Mouse (Mus musculus): ENCODE measurements around the gene Gm17268.

DNA sequence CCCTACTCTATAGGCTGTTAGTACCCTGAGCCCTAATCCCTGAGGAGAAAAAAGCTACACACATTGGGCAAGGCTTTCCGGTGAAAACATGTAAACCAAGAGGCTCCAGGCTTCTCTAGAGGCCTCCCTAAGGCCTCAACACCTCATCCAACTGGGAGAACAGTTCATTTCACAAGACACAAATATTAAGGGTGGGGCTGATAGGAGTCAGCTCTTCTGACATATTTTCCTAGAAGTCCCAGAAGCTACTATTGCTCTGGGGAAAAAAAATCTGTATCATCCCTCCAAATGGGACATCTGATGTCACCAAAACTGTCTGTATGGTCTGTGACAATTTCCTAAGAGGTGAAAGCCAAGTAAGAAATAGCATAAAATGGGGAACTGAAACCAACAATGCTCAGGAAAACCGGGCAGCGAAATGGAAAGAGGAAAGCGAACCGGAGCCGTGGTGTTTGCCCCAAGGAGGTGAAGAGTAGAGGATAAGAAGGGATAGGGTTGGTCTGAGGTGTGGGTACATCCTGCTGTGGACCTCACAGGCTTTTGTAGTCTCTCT lies 15.8 kb downstream of the Gm17268 start:
- TF ChIP-seq HCFC1 (IDR thresholded peaks at IDR 0.05; ENCODE audit: borderline replicate concordance, insufficient read depth, low read length) (no peak), CHD2 (IDR thresholded peaks at IDR 0.05; ENCODE audit: low read depth, low read length) (no peak), ZNF384 (IDR thresholded peaks at IDR 0.05; ENCODE audit: low read depth, low read length) (no peak), ZC3H11A (IDR thresholded peaks at IDR 0.05; ENCODE audit: borderline replicate concordance, low read depth, low read length) (no peak), MAFK (IDR thresholded peaks at IDR 0.05; ENCODE audit: insufficient read depth, low read depth, low read length) (no peak)

Measured in ES-E14 (cell line).